Mouse (Mus musculus): ENCODE data around the gene Gm10842.

DNA sequence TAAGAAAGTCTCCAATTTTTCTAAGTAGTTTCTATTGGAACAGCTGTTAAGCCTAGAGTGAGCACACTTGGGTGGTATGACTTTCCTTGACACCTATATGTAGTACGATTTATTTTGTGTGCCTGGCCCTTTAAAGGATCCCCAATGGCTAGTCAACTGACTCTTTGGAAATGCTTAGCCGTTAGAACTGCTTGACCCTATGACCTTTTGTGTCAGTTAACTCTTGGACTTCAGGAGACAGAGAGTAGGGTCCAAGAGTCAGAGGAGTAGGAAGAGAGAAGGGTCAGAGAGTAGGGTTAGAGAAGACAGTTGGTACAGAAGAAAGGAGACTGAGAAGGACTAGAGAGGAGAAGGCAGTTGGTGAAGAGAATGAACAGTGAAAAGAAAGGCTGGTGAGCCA is 31.8 kb downstream of the Gm10842 start, which contains the start of gene Tlk2:
- TF ChIP-seq CTCF (IDR thresholded peaks at IDR 0.05; ENCODE audit: borderline replicate concordance, insufficient read depth, low read depth, low read length) (no peak), POLR2A (IDR thresholded peaks at IDR 0.05; ENCODE audit: borderline replicate concordance, insufficient read depth, low read length) (no peak)
